Mouse (Mus musculus) C2C12 (cell line): ENCODE data around the gene Scaf1. TPM values are rescaled to one million over a fixed set of nuclear protein-coding genes. Genes with fewer than 3 reads are reported as not detected.

Source experiments
- H3K27me3 ChIP-seq: one replicate; pipeline ENCODE4 v1.6.1; 2011; ENCODE audit not compliant: control insufficient read depth, insufficient read depth, insufficient read length
- H3K36me3 ChIP-seq: one replicate; pipeline ENCODE4 v1.6.1; 2011; ENCODE audit not compliant: control insufficient read depth, insufficient read depth
- H3K4me3 ChIP-seq: one replicate; pipeline ENCODE4 v1.5.1; 2011; ENCODE audit warnings: mild to moderate bottlenecking, control low read depth; ENCODE audit not compliant: poor library complexity, insufficient read depth, severe bottlenecking
- H3K79me2 ChIP-seq: one replicate; pipeline ENCODE4 v1.6.1; 2011; ENCODE audit not compliant: control insufficient read depth, insufficient read depth
- H3K79me3 ChIP-seq: one replicate; pipeline ENCODE4 v1.6.1; 2011; ENCODE audit warnings: low read depth, control low read depth
- H3ac ChIP-seq: one replicate; pipeline ENCODE3; 2011; ENCODE audit warnings: low read depth; ENCODE audit not compliant: control insufficient read depth, insufficient read length
- CEBPB ChIP-seq: IDR thresholded peaks from one replicate; pipeline ENCODE4 v1.6.1; 2011; ENCODE audit warnings: low read depth, mild to moderate bottlenecking, control low read depth, moderate library complexity
- CTCF ChIP-seq: IDR thresholded peaks from one replicate; pipeline ENCODE4 v1.5.1; 2011; ENCODE audit not compliant: control insufficient read depth, insufficient read depth, insufficient read length
- FOSL1 ChIP-seq: IDR thresholded peaks from one replicate; pipeline ENCODE4 v1.8.0; 2011; ENCODE audit warnings: mild to moderate bottlenecking, low read length; ENCODE audit not compliant: poor library complexity, insufficient read depth, severe bottlenecking
- MAX ChIP-seq: IDR thresholded peaks from one replicate; pipeline ENCODE4 v1.6.1; 2011; ENCODE audit warnings: mild to moderate bottlenecking, control low read depth
- MYOD1 ChIP-seq: IDR thresholded peaks from one replicate; pipeline ENCODE4 v1.6.1; 2011; ENCODE audit warnings: low read depth; ENCODE audit not compliant: control insufficient read depth, insufficient read length
- MYOG ChIP-seq: IDR thresholded peaks from one replicate; pipeline ENCODE4 v1.6.1; 2011; ENCODE audit not compliant: control insufficient read depth, insufficient read length; ENCODE audit errors: extremely low read depth
- USF1 ChIP-seq: IDR thresholded peaks from one replicate; pipeline ENCODE4 v1.6.1; 2011; ENCODE audit warnings: low read depth, mild to moderate bottlenecking, control low read depth, moderate library complexity
- polyA plus RNA-seq: library from polyadenylated mRNA; unstranded; fragments of >200 nt; fragmentation: generic; extraction: Trizol; gene quantifications from one replicate; pipeline ENCODE4 v1.2.1, GENCODE M21; 2012; ENCODE audit warnings: missing spikeins

The Scaf1 gene
- polyA plus RNA-seq, 1 experiment = 58.4 TPM

- no peaks in the 10 kb centered on the region for H3K27me3 ChIP-seq
- no peaks in the 10 kb centered on the region for H3K79me2 ChIP-seq
- H3K36me3 ChIP-seq = peaks cover 3% of the 10 kb centered on the region
- no peak overlapping the region for H3K4me3 ChIP-seq
- no peak overlapping the region for H3ac ChIP-seq
- H3K79me3 ChIP-seq = no peaks in the 10 kb centered on the region
- no peak for TF ChIP-seq CEBPB
- TF ChIP-seq MYOD1 = no peak
- no peak for TF ChIP-seq USF1
- no peak for TF ChIP-seq FOSL1
- TF ChIP-seq MAX = no peak
- no peak for TF ChIP-seq CTCF
- no peak for TF ChIP-seq MYOG
These were observed 45.9 kb downstream of the Scaf1 start for GRCm38 (mm10) chr7:44970231-44970691.

DNA sequence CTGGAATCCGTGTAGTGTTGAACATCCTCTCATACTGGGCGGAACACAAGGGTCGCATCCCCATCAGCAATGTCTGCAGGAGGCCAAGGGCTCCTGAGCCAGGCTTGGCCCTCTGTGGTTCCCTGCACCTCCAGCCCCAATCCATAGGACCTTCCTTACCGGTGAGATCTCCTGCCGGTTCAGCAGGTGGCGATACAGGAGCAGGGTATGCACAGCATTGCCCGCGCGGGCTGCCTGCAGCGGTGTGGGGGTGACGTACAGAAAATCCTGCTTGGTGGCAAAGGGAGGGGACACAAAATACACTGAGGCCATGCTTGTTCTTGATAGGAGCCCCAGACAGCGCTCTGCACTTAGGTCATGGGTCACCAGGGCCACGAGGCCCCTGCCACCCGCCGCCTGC lies 49.5 kb downstream of the Scaf1 start:
- Histone ChIP-seq H3K27me3 (no peaks in the 10 kb centered on the region), H3K79me3 (no peaks in the 10 kb centered on the region), H3K36me3 (no peaks in the 10 kb centered on the region), H3K79me2 (no peaks in the 10 kb centered on the region), H3K4me3 (no peak overlapping the region), H3ac (no peak overlapping the region)
- TF ChIP-seq MYOD1 = no peak
- TF ChIP-seq USF1 = no peak
- TF ChIP-seq MAX = no peak
- TF ChIP-seq MYOG = no peak
- no peak for TF ChIP-seq FOSL1
- no peak for TF ChIP-seq CTCF
- no peak for TF ChIP-seq CEBPB

DNA sequence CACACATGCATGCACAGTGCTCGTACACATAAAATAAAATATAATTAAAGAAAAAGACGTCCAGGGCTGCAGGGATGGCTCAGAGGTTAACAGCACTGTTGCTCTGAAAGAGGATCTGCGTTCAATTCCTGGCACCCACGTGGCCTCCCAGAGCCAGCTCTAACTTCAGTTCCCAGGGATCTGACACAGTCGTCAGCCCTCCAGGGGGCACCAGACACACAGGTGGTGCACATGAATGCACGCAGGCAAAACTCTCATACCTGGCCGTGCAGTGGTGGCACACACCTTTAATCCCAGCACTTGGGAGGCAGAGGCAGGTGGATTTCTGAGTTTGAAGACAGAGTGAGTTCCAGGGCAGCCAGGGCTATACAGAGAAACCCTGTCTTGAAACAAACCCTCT lies 50.2 kb downstream of the Scaf1 start:
- TF ChIP-seq CEBPB (no peak), MYOG (no peak), MAX (no peak), CTCF (no peak), MYOD1 (no peak), USF1 (no peak)
- no peaks in the 10 kb centered on the region for H3K79me2 ChIP-seq
- no peaks in the 10 kb centered on the region for H3K36me3 ChIP-seq
- no peak overlapping the region for H3ac ChIP-seq
- no peaks in the 10 kb centered on the region for H3K79me3 ChIP-seq
- no peaks in the 10 kb centered on the region for H3K27me3 ChIP-seq
- no peak overlapping the region for H3K4me3 ChIP-seq

- H3ac ChIP-seq = no peak overlapping the region
- no peaks in the 10 kb centered on the region for H3K36me3 ChIP-seq
- H3K79me2 ChIP-seq = no peaks in the 10 kb centered on the region
- H3K79me3 ChIP-seq = no peaks in the 10 kb centered on the region
- TF ChIP-seq CTCF (no peak), FOSL1 (no peak), MAX (no peak), USF1 (no peak), MYOG (no peak), MYOD1 (no peak), CEBPB (no peak)
- H3K4me3 ChIP-seq = no peak overlapping the region
- H3K27me3 ChIP-seq = no peaks in the 10 kb centered on the region
These were observed 51.2 kb downstream of the Scaf1 start for GRCm38 (mm10) chr7:44964990-44965389.

DNA sequence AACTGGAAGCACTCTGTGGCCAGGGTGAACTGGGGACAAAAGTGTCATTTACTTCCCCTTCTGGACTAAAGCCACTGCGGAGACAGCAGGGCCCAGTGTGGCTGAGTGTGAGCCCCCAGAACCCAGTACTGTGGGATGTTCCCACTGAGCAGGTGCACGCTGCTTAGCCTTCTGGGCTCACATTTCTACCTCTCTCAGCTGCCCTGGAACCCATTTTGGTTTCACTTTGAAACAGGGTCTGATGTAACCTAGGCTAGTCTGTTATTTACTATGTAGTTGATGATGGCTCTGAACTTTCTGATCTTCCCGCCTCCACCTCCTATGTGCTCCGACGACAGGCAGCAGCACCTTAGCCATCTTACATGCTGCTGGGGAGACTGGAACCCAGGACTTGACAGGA lies 53.3 kb downstream of the Scaf1 start:
- H3K79me3 ChIP-seq = no peaks in the 10 kb centered on the region

GRCm38 (mm10) chr7:44962337-44962736 lies 53.8 kb downstream of the Scaf1 start:
- Histone ChIP-seq H3K79me3 (no peaks in the 10 kb centered on the region), H3K4me3 (no peak overlapping the region), H3K79me2 (no peaks in the 10 kb centered on the region), H3K27me3 (no peaks in the 10 kb centered on the region), H3K36me3 (no peaks in the 10 kb centered on the region), H3ac (no peak overlapping the region)
- TF ChIP-seq MYOG = no peak
- no peak for TF ChIP-seq MAX
- no peak for TF ChIP-seq CEBPB
- TF ChIP-seq FOSL1 = no peak
- no peak for TF ChIP-seq USF1
- no peak for TF ChIP-seq CTCF
- no peak for TF ChIP-seq MYOD1

More for the DNA sequence above, 53.3 kb downstream of the Scaf1 start:
- H3K36me3 ChIP-seq = no peaks in the 10 kb centered on the region
- no peaks in the 10 kb centered on the region for H3K27me3 ChIP-seq
- H3K4me3 ChIP-seq = no peak overlapping the region
- TF ChIP-seq MYOD1 = no peak
- TF ChIP-seq USF1 = no peak
- no peak for TF ChIP-seq CTCF
- TF ChIP-seq FOSL1 = no peak
- no peak for TF ChIP-seq CEBPB
- TF ChIP-seq MAX = no peak
- no peak for TF ChIP-seq MYOG
- no peak overlapping the region for H3ac ChIP-seq
- H3K79me2 ChIP-seq = no peaks in the 10 kb centered on the region
